ENCODE assay signal across 8 mouse cellular contexts in genomic region chr14:40965507-40966356, GRCm38 (mm10). TPM values are rescaled to one million over a fixed set of nuclear protein-coding genes. Genes with fewer than 3 reads are reported as not detected.
A peak's percentile ranks its signal among the peaks of the same experiment; 100 is the strongest.
DNase-seq lines count a peak whose midpoint lies in the region; ATAC-seq and TF ChIP-seq lines count a peak whose summit lies in the region.

No protein-coding gene starts in this region.

- no peak for TF ChIP-seq EP300 in ES-Bruce4 (IDR thresholded peaks at IDR 0.05; ENCODE audit: insufficient read depth, low read depth, low read length)

- no peak for TF ChIP-seq CTCF in ES-Bruce4 (IDR thresholded peaks at IDR 0.05; ENCODE audit: low read depth, low read length)
- no peak for TF ChIP-seq CTCF in hindbrain, postnatal 0 days (IDR thresholded peaks at IDR 0.05; ENCODE audit: low read depth)

- H3K27ac ChIP-seq in ES-Bruce4 (ENCODE audit: insufficient read depth, low read length), result no peak overlapping the region
- H3K27ac ChIP-seq in embryonic facial prominence, embryonic 15.5 days (replicated peaks), result peak overlapping the region; percentile 93
- peak overlapping the region; percentile 86 for H3K27ac ChIP-seq in hindbrain, postnatal 0 days
- H3K27ac ChIP-seq in liver, embryonic 12.5 days, result peak overlapping the region; percentile 95

- TF ChIP-seq POLR2A in ES-Bruce4 (IDR thresholded peaks at IDR 0.05; ENCODE audit: insufficient read depth, low read length), result no peak

- peak; percentile 26 to 44 for DNase-seq in cerebellum, adult 18-20 months
- no peak for DNase-seq in cerebellum, adult 8-10 months
- DNase-seq in hindbrain, postnatal 0 days (ENCODE audit: low spot score), result peak; percentile 33
- DNase-seq in neural tube, embryonic 10.5 days (ENCODE audit: extremely low spot score, low spot score), result peak; percentile 64
- DNase-seq in layer of hippocampus, postnatal 36 days, result no peak

- H3K4me1 ChIP-seq in ES-Bruce4 (ENCODE audit: control insufficient read depth, insufficient read depth, low read length), result peaks cover 11% of the 10 kb centered on the region
- H3K4me1 ChIP-seq in embryonic facial prominence, embryonic 15.5 days, result peaks cover 50% of the 10 kb centered on the region
- H3K4me1 ChIP-seq in hindbrain, postnatal 0 days (ENCODE audit: insufficient read depth, low read length), result peaks cover 15% of the 10 kb centered on the region
- peaks cover 65% of the 10 kb centered on the region for H3K4me1 ChIP-seq in liver, embryonic 12.5 days

- peak overlapping the region; percentile 85 for H3K4me3 ChIP-seq in ES-Bruce4 (ENCODE audit: low read depth, low read length)
- H3K4me3 ChIP-seq in embryonic facial prominence, embryonic 15.5 days (replicated peaks), result peak overlapping the region; percentile 80
- peak overlapping the region; percentile 97 for H3K4me3 ChIP-seq in hindbrain, postnatal 0 days (ENCODE audit: low read length)
- H3K4me3 ChIP-seq in liver, embryonic 12.5 days, result peak overlapping the region; percentile 88

- H3K4me2 ChIP-seq in embryonic facial prominence, embryonic 15.5 days (replicated peaks), result peak overlapping the region; percentile 60
- H3K4me2 ChIP-seq in hindbrain, postnatal 0 days (ENCODE audit: low read depth, low read length), result peak overlapping the region; percentile 76
- H3K4me2 ChIP-seq in liver, embryonic 12.5 days, result peak overlapping the region; percentile 95

- no peaks in the 10 kb centered on the region for H3K36me3 ChIP-seq in ES-Bruce4 (ENCODE audit: control insufficient read depth, insufficient read depth, low read length, poor library complexity, severe bottlenecking)
- no peaks in the 10 kb centered on the region for H3K36me3 ChIP-seq in embryonic facial prominence, embryonic 15.5 days
- no peaks in the 10 kb centered on the region for H3K36me3 ChIP-seq in hindbrain, postnatal 0 days (ENCODE audit: insufficient read depth, low read length)
- no peaks in the 10 kb centered on the region for H3K36me3 ChIP-seq in liver, embryonic 12.5 days

- peak overlapping the region; percentile 83 for H3K9ac ChIP-seq in ES-Bruce4 (ENCODE audit: low read depth, poor library complexity, severe bottlenecking)
- H3K9ac ChIP-seq in embryonic facial prominence, embryonic 15.5 days, result peak overlapping the region; percentile 54
- H3K9ac ChIP-seq in hindbrain, postnatal 0 days (replicated peaks; ENCODE audit: low read length), result peak overlapping the region; percentile 91
- peak overlapping the region; percentile 96 for H3K9ac ChIP-seq in liver, embryonic 12.5 days

- H3K9me3 ChIP-seq in ES-Bruce4 (replicated peaks; ENCODE audit: control insufficient read depth, insufficient read depth, low read length, poor library complexity, severe bottlenecking), result no peaks in the 10 kb centered on the region
- H3K9me3 ChIP-seq in embryonic facial prominence, embryonic 15.5 days (replicated peaks), result no peaks in the 10 kb centered on the region
- no peaks in the 10 kb centered on the region for H3K9me3 ChIP-seq in hindbrain, postnatal 0 days (ENCODE audit: low read length)
- no peaks in the 10 kb centered on the region for H3K9me3 ChIP-seq in liver, embryonic 12.5 days (replicated peaks)

- no peak for ATAC-seq in embryonic facial prominence, embryonic 15.5 days (ENCODE audit: insufficient number of reproducible peaks, low FRiP score, low TSS enrichment, low read depth)
- ATAC-seq in hindbrain, postnatal 0 days, result peak; percentile 6; the same call in 1 of the 2 replicates
- ATAC-seq in liver, embryonic 12.5 days, result no peak; the same call in 1 of the 2 replicates

- no peaks in the 10 kb centered on the region for H3K27me3 ChIP-seq in ES-Bruce4 (ENCODE audit: control insufficient read depth, insufficient read depth, low read length, poor library complexity, severe bottlenecking)
- no peaks in the 10 kb centered on the region for H3K27me3 ChIP-seq in embryonic facial prominence, embryonic 15.5 days
- H3K27me3 ChIP-seq in hindbrain, postnatal 0 days (ENCODE audit: insufficient read depth, low read length), result no peaks in the 10 kb centered on the region
- H3K27me3 ChIP-seq in liver, embryonic 12.5 days (replicated peaks), result no peaks in the 10 kb centered on the region

- WGBS in embryonic facial prominence, embryonic 15.5 days, result under 1% methylated on average over 14 of the region's 15 CpGs
- WGBS in hindbrain, postnatal 0 days, result under 1% methylated on average over 15 of the region's 15 CpGs
- under 1% methylated on average over 15 of the region's 15 CpGs for whole genome bisulfite sequencing in liver, embryonic 12.5 days (ENCODE audit: insufficient replicate concordance)

RNA-seq across cellular contexts. Expression of gene Tspan14, which starts 0.9 kb away (rescaled TPM):
- 58.8 and 60.0 TPM in 2 replicates for polyA plus RNA-seq in ES-Bruce4 (2011; ENCODE audit: insufficient read depth, insufficient read length, low read depth, missing spikeins)
- polyA plus RNA-seq in embryonic facial prominence, embryonic 15.5 days (2015; fragmentation: Nextera tagmentation; extraction: Ambion mirVana), result 84.7 and 86.6 TPM in 2 replicates
- total RNA-seq in hindbrain, postnatal 0 days (2014; rRNA removed), result 38.2 and 39.2 TPM in 2 replicates
- 30.4 and 35.2 TPM in 2 replicates for polyA plus RNA-seq in hindbrain, postnatal 0 days (2015; fragmentation: Nextera tagmentation; extraction: Ambion mirVana)
- 44.5 and 44.6 TPM in 2 replicates for polyA plus RNA-seq in liver, embryonic 12.5 days (2016; fragmentation: Nextera tagmentation; extraction: Ambion mirVana)
- 10 to 100 TPM; 31.4 to 32.6 TPM for total RNA-seq in layer of hippocampus, postnatal 36 days (2021)

RNA-seq across cellular contexts. Expression of gene Fam213a, which starts 47.9 kb away (rescaled TPM):
- 24.8 and 27.5 TPM in 2 replicates for polyA plus RNA-seq in ES-Bruce4 (2011; ENCODE audit: insufficient read depth, insufficient read length, low read depth, missing spikeins)
- polyA plus RNA-seq in embryonic facial prominence, embryonic 15.5 days (2015; fragmentation: Nextera tagmentation; extraction: Ambion mirVana), result 89.0 and 91.4 TPM in 2 replicates
- total RNA-seq in hindbrain, postnatal 0 days (2014; rRNA removed), result 35.1 and 35.3 TPM in 2 replicates
- 109 and 118 TPM in 2 replicates for polyA plus RNA-seq in hindbrain, postnatal 0 days (2015; fragmentation: Nextera tagmentation; extraction: Ambion mirVana)
- 77.7 and 79.0 TPM in 2 replicates for polyA plus RNA-seq in liver, embryonic 12.5 days (2016; fragmentation: Nextera tagmentation; extraction: Ambion mirVana)
- 100 to 1,000 TPM; 150 to 165 TPM for total RNA-seq in layer of hippocampus, postnatal 36 days (2021)

Comparison
In these comparisons a context has a peak if more than half of its experiments do, and no peak if none do; other contexts are left out.
1. DNase-seq: peak in cerebellum, adult 18-20 months (2 of 2), hindbrain, postnatal 0 days (single experiment) and neural tube, embryonic 10.5 days (single experiment); none in cerebellum, adult 8-10 months (single experiment) and layer of hippocampus, postnatal 36 days (0 of 2).
2. Peak in every context shown above with its lines, with median percentiles within 50 percentile points of each other: H3K4me3 ChIP-seq, H3K9ac ChIP-seq and H3K4me2 ChIP-seq.